Mouse (Mus musculus): ENCODE measurements around the gene Ehbp1l1. TPM values are rescaled to one million over a fixed set of nuclear protein-coding genes. Genes with fewer than 3 reads are reported as not detected.

Ehbp1l1 gene
- polyA plus RNA-seq, 1 experiment from 2014 or later = 92.3 TPM

DNA sequence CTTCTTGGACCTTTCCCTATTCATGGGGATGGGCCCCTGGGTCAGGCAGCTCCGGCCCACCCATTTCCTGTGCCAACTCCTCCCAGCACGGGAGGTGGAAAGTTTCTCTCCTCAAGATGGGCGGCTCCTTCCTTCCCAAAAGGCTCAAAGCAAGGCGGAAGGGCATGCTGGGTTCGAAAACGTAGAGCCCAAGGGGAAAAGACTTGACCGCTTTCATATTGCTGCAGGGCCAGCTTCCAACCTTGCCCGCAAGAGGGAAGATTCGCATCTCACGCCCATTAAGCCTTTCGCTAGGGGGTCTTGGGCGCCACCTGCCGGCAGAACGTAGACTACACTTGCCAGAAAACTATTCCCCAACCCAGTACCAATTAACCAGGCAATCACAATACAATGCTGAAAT, 1.6 kb upstream of the Ehbp1l1 start:
- H3K9ac ChIP-seq (ENCODE audit: low read length) = peak overlapping the region; percentile 98
- no peak for ATAC-seq (replicated peaks; ENCODE audit: extremely low read depth, insufficient read depth, low FRiP score)
- peak overlapping the region; percentile 97 for H3K4me2 ChIP-seq (ENCODE audit: low read depth, low read length)
- peak overlapping the region; percentile 92 for H3K27ac ChIP-seq (ENCODE audit: low read length)
- peak overlapping the region; percentile 93 for H3K4me3 ChIP-seq (ENCODE audit: low read length)
- H3K9me3 ChIP-seq (replicated peaks; ENCODE audit: control insufficient read depth, low read length) = no peaks in the 10 kb centered on the region
- peaks cover 8% of the 10 kb centered on the region for H3K36me3 ChIP-seq (ENCODE audit: control insufficient read depth, insufficient read depth)
- H3K27me3 ChIP-seq (ENCODE audit: control insufficient read depth, insufficient read depth, low read length) = no peaks in the 10 kb centered on the region
- 3% methylated on average over 14 of the region's 14 CpGs for WGBS
- peaks cover 46% of the 10 kb centered on the region for H3K4me1 ChIP-seq (ENCODE audit: control insufficient read depth, insufficient read depth, low read length)

DNA sequence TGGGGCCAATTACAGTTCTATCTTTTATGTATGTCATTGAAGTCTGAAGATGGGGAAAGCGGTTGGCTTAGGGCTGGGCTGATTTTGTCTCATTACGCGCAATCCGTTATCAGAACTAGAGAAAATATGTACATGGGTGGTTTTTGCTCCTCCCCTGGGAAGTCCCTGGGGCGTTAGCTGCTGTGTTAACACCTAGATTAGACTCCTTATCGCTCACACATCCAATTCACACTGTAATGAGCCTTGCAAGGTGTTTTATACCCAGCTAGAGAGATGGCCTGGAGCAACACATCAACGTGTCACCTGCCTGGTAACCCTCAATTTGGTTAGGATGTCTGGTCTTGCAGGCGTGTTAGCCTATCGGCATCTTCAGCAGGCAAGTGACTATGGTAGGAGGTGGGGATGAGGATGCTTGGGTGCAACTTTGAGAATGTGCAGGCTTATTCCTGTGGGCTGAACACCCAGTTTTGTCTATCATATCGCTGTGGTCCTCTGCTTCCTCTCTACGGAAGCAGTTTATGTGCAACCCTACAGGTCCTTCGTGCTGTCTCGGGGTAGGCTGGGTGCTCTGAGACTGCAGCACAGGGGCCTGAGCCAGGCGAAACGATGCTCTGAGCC, 953 bp upstream of the Ehbp1l1 start:
- no peak for ATAC-seq (replicated peaks; ENCODE audit: extremely low read depth, insufficient read depth, low FRiP score)
- peaks cover 46% of the 10 kb centered on the region for H3K4me1 ChIP-seq (ENCODE audit: control insufficient read depth, insufficient read depth, low read length)
- H3K4me3 ChIP-seq (ENCODE audit: low read length) = peak overlapping the region; percentile 93
- 59% methylated on average over 15 of the region's 15 CpGs for WGBS
- H3K27ac ChIP-seq (ENCODE audit: low read length) = peak overlapping the region; percentile 92
- no peaks in the 10 kb centered on the region for H3K27me3 ChIP-seq (ENCODE audit: control insufficient read depth, insufficient read depth, low read length)
- H3K9me3 ChIP-seq (replicated peaks; ENCODE audit: control insufficient read depth, low read length) = no peaks in the 10 kb centered on the region
- peak overlapping the region; percentile 97 for H3K4me2 ChIP-seq (ENCODE audit: low read depth, low read length)
- peak overlapping the region; percentile 51 for H3K9ac ChIP-seq (ENCODE audit: low read length)
- H3K36me3 ChIP-seq (ENCODE audit: control insufficient read depth, insufficient read depth) = peaks cover 12% of the 10 kb centered on the region

DNA sequence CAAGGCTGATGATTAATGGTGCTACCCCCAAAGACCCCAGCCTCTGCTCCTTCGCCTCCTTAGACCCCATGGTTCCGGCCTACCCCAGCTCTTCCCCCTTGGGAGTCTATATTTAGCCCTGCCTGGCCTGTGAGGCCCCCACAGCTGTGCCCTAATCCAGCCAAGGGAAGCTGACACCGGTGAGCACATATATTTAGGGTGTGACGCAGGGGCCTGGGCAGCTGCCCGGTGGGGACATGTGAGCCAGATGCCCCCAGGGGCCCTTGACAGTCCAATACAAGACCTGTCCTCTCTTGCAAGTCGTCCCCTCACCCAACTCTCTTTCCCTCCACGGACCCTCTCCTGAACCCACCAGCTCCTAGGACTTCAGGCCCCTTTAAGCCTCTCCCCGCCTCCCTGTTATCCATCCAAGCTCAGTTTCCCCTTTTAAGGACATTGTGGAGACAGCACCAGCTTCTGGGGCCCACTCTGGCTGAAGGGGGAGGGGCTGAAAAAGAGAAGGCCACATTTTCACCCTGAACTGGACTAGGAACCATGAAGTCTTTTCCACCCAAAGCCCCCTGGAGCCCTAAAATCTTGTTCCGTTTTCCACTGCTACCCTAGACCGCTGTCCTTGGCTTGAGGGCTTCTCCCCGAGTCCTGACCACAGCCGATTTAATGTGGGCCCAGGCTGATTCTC, 949 bp downstream of the Ehbp1l1 start:
- H3K4me3 ChIP-seq (ENCODE audit: low read length) = peak overlapping the region; percentile 84
- H3K9ac ChIP-seq (ENCODE audit: low read length) = peak overlapping the region; percentile 93
- H3K27me3 ChIP-seq (ENCODE audit: control insufficient read depth, insufficient read depth, low read length) = no peaks in the 10 kb centered on the region
- peak; percentile 86 for ATAC-seq (replicated peaks; ENCODE audit: extremely low read depth, insufficient read depth, low FRiP score)
- no peaks in the 10 kb centered on the region for H3K9me3 ChIP-seq (replicated peaks; ENCODE audit: control insufficient read depth, low read length)
- peaks cover 39% of the 10 kb centered on the region for H3K4me1 ChIP-seq (ENCODE audit: control insufficient read depth, insufficient read depth, low read length)
- WGBS = 20% methylated on average over 12 of the region's 12 CpGs
- H3K36me3 ChIP-seq (ENCODE audit: control insufficient read depth, insufficient read depth) = peaks cover 27% of the 10 kb centered on the region
- peak overlapping the region; percentile 97 for H3K4me2 ChIP-seq (ENCODE audit: low read depth, low read length)
- peak overlapping the region; percentile 96 for H3K27ac ChIP-seq (ENCODE audit: low read length)

DNA sequence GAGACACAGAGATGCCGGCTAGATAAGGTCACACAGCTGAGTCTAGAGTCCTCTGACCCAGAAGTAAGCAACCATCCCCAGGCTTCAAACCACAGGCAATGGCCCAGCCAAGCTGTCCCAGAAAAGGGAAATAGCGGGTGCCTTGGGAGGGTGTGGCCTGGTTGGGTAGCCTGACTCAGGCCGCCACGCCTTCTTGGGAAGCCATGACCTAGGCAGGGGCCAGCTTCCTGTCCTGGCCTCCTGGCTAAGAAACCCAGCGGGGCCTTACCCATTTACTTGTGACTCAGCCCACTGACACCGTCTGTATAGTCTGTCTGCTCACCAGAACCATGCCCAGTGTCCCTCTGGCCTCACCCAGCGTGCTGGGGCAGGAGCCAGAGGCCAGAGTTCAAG, 1.6 kb downstream of the Ehbp1l1 start:
- peak overlapping the region; percentile 93 for H3K9ac ChIP-seq (ENCODE audit: low read length)
- peaks cover 35% of the 10 kb centered on the region for H3K4me1 ChIP-seq (ENCODE audit: control insufficient read depth, insufficient read depth, low read length)

DNA sequence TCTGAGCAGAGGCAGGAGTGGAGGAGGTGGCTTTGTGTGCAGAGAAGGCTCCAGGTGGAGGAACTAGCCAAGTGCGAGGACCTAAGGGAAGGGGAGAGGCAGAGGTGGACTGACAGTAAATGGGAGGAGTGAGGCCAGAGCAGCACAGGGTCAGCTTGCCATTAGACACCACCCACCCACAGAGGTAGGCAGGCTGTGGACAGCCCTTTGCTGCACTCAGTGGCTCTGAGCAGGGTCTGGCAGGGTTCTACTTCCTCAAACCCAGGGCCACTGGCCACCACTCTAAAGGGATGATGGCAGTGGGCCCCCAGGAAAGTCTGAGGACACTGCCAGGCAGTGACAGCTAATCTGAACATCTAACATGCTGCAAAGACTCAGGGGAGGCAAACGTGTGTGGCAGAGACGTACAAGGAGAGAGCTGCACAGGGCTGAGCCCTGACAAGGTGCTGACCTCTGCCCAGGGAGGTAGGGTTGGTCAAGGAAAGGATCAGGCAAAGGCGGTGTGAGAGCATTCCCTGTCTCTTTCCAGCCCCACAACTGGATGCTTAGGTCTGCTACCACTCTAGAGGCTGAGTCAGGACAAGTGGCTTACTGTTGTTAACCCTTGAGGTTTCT, 2.1 kb downstream of the Ehbp1l1 start:
- Histone ChIP-seq H3K27me3 (ENCODE audit: control insufficient read depth, insufficient read depth, low read length) (no peaks in the 10 kb centered on the region), H3K4me3 (ENCODE audit: low read length) (peak overlapping the region; percentile 84), H3K36me3 (ENCODE audit: control insufficient read depth, insufficient read depth) (peaks cover 38% of the 10 kb centered on the region), H3K27ac (ENCODE audit: low read length) (peak overlapping the region; percentile 96), H3K9ac (ENCODE audit: low read length) (peak overlapping the region; percentile 93), H3K4me1 (ENCODE audit: control insufficient read depth, insufficient read depth, low read length) (peaks cover 35% of the 10 kb centered on the region), H3K4me2 (ENCODE audit: low read depth, low read length) (peak overlapping the region; percentile 97), H3K9me3 (replicated peaks; ENCODE audit: control insufficient read depth, low read length) (no peaks in the 10 kb centered on the region)
- no peak for ATAC-seq (replicated peaks; ENCODE audit: extremely low read depth, insufficient read depth, low FRiP score)
- 40% methylated on average over 4 of the region's 4 CpGs for WGBS

More for the DNA sequence above, 1.6 kb downstream of the Ehbp1l1 start:
- H3K4me2 ChIP-seq (ENCODE audit: low read depth, low read length) = peak overlapping the region; percentile 97
- H3K27me3 ChIP-seq (ENCODE audit: control insufficient read depth, insufficient read depth, low read length) = no peaks in the 10 kb centered on the region
- peak; percentile 23 for ATAC-seq (replicated peaks; ENCODE audit: extremely low read depth, insufficient read depth, low FRiP score)
- H3K36me3 ChIP-seq (ENCODE audit: control insufficient read depth, insufficient read depth) = peaks cover 33% of the 10 kb centered on the region
- peak overlapping the region; percentile 96 for H3K27ac ChIP-seq (ENCODE audit: low read length)
- 25% methylated on average over 7 of the region's 7 CpGs for WGBS
- H3K9me3 ChIP-seq (replicated peaks; ENCODE audit: control insufficient read depth, low read length) = no peaks in the 10 kb centered on the region
- H3K4me3 ChIP-seq (ENCODE audit: low read length) = peak overlapping the region; percentile 84

DNA sequence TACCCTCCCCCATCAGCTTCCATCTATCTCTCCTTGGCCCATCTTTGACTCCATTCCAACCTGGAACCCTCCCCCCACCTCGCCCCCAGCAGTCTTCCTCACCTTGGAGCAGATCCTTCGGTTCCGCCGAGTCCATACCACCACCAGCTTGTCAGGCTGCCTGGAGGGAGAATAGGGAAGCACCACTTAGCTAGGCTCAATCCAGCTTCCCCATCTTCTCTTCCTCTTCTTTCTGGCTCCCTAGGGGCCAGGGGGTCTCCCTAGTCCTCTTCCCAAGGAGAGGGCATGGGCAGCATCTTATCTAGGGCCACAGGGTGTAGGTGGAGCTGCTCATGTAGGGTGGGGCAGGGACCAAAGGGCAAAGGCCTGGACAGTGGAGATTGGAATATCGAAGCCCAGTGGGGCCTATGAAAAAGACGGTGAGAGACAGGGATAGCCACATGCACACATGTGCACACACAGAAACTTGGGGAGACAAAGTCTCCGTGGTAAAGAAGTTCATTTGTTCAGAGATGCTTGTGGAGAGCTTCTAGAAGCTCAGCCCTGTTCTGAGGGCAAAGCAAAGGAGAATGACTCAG, 3.2 kb downstream of the Ehbp1l1 start:
- H3K4me2 ChIP-seq (ENCODE audit: low read depth, low read length) = no peak overlapping the region
- 86% methylated on average over 7 of the region's 7 CpGs for WGBS
- ATAC-seq (replicated peaks; ENCODE audit: extremely low read depth, insufficient read depth, low FRiP score) = no peak
- peaks cover 45% of the 10 kb centered on the region for H3K36me3 ChIP-seq (ENCODE audit: control insufficient read depth, insufficient read depth)
- no peaks in the 10 kb centered on the region for H3K27me3 ChIP-seq (ENCODE audit: control insufficient read depth, insufficient read depth, low read length)
- H3K9me3 ChIP-seq (replicated peaks; ENCODE audit: control insufficient read depth, low read length) = no peaks in the 10 kb centered on the region
- H3K27ac ChIP-seq (ENCODE audit: low read length) = no peak overlapping the region
- H3K4me1 ChIP-seq (ENCODE audit: control insufficient read depth, insufficient read depth, low read length) = peaks cover 26% of the 10 kb centered on the region
- 0 out of 2 replicates have a peak overlapping the region, but pooled peaks have one; percentile 4 for H3K9ac ChIP-seq (ENCODE audit: low read length)
- no peak overlapping the region for H3K4me3 ChIP-seq (ENCODE audit: low read length)

DNA sequence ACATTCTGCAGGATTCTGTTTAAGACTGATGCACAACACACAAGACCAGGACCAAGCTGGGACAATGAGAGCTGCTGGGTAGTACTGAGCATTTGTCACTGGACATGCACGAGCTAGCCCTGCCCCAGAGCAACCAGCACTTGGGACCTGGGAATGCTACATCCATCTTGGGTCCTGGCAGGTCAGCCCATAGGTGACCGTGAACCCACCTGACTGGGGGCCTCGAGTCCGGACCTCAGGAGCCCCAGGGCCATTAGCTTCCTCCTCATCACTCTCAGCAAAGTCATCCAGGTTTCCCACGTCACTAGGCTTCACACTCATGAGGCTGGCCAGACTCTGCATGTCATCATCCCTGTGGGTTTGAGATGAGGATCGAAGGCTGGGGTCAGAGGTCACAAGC, 4.9 kb downstream of the Ehbp1l1 start:
- 85% methylated on average over 6 of the region's 6 CpGs for WGBS

DNA sequence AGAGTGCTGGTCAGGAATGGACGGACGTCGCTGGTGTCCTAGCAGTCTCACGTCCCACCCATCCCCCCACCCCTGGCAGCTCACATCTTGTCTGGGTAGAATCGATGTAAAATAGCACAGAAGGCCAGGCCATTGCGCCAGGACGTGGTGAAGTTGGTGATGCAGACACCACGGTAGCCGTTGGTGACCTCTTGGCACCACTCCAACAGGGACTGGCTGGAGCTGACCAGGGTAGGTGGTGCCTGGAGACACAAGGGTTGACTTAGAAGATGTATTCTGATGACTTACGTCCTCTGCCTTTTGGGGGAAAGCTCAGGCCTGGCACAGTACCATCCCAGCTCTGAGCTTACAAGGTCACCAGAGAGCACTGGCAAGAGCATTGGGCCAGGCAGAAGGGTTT, 9.2 kb downstream of the Ehbp1l1 start:
- no peak for ATAC-seq (replicated peaks; ENCODE audit: extremely low read depth, insufficient read depth, low FRiP score)
- H3K27ac ChIP-seq (ENCODE audit: low read length) = no peak overlapping the region
- no peak overlapping the region for H3K4me2 ChIP-seq (ENCODE audit: low read depth, low read length)
- H3K27me3 ChIP-seq (ENCODE audit: control insufficient read depth, insufficient read depth, low read length) = no peaks in the 10 kb centered on the region
- H3K36me3 ChIP-seq (ENCODE audit: control insufficient read depth, insufficient read depth) = peaks cover 50% of the 10 kb centered on the region
- no peak overlapping the region for H3K4me3 ChIP-seq (ENCODE audit: low read length)
- no peak overlapping the region for H3K9ac ChIP-seq (ENCODE audit: low read length)
- H3K4me1 ChIP-seq (ENCODE audit: control insufficient read depth, insufficient read depth, low read length) = peaks cover 11% of the 10 kb centered on the region
- H3K9me3 ChIP-seq (replicated peaks; ENCODE audit: control insufficient read depth, low read length) = no peaks in the 10 kb centered on the region
- WGBS = 51% methylated on average over 10 of the region's 10 CpGs

More for the DNA sequence above, 4.9 kb downstream of the Ehbp1l1 start:
- H3K9ac ChIP-seq (ENCODE audit: low read length) = no peak overlapping the region
- H3K4me2 ChIP-seq (ENCODE audit: low read depth, low read length) = no peak overlapping the region
- H3K27ac ChIP-seq (ENCODE audit: low read length) = no peak overlapping the region
- H3K4me3 ChIP-seq (ENCODE audit: low read length) = no peak overlapping the region
- no peaks in the 10 kb centered on the region for H3K9me3 ChIP-seq (replicated peaks; ENCODE audit: control insufficient read depth, low read length)
- H3K4me1 ChIP-seq (ENCODE audit: control insufficient read depth, insufficient read depth, low read length) = peaks cover 11% of the 10 kb centered on the region
- peaks cover 45% of the 10 kb centered on the region for H3K36me3 ChIP-seq (ENCODE audit: control insufficient read depth, insufficient read depth)
- no peak for ATAC-seq (replicated peaks; ENCODE audit: extremely low read depth, insufficient read depth, low FRiP score)
- no peaks in the 10 kb centered on the region for H3K27me3 ChIP-seq (ENCODE audit: control insufficient read depth, insufficient read depth, low read length)
